Mouse (Mus musculus) kidney, postnatal 4 days (tissue): ENCODE results near the gene Muc3.
A peak's percentile ranks its signal among the peaks of the same experiment; 100 is the strongest.
"Not testable (repeated sequence)": the region's sequence is repeated elsewhere in the genome, so short reads cannot be mapped to it uniquely, and the experiment has no call there.

ENCODE experiments used
- DNase-seq, 2 experiments: peaks; one replicate each; pipeline ENCODE4 v3.0.0; 2021; ENCODE audit warnings: mixed read lengths in 2 of 2

Gene Muc3

GRCm38 (mm10) chr5:137149272-137149882, at the start of gene Muc3:
Gene Muc3, minus strand, starts transcription at chr5:137149322.
- DNase-seq: not testable (repeated sequence)

GRCm38 (mm10) chr5:137194488-137195120, 45.5 kb upstream of the Muc3 start:
- DNase-seq: no peak

- DNase-seq: no peak
These were observed 44.3 kb upstream of the Muc3 start for GRCm38 (mm10) chr5:137193279-137193952.

- peak; percentile 16 to 31 for DNase-seq
These were observed 40.2 kb upstream of the Muc3 start for GRCm38 (mm10) chr5:137189326-137189725.

GRCm38 (mm10) chr5:137185362-137185761, 36.2 kb upstream of the Muc3 start:
- no peak for DNase-seq

GRCm38 (mm10) chr5:137179646-137180374, 30.7 kb upstream of the Muc3 start:
- no peak for DNase-seq

DNA sequence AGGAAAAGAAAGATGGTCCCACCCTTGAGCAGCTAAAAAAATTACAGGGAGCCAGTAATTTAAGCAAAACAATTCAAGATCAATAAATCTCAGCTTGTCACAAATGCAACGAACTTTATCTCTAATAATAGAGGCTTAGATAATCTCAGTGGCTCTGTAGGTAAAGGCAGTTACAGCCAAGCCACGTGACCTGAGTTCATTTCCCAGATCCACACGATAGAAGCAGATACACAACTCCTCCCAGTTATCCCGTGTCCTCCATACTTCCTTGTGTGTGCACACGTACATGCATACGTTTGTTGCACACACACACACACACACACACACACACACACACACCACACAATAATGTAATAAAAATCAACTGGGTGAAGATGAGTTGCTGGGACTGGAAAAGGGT, 24.8 kb upstream of the Muc3 start:
- no peak for DNase-seq

DNA sequence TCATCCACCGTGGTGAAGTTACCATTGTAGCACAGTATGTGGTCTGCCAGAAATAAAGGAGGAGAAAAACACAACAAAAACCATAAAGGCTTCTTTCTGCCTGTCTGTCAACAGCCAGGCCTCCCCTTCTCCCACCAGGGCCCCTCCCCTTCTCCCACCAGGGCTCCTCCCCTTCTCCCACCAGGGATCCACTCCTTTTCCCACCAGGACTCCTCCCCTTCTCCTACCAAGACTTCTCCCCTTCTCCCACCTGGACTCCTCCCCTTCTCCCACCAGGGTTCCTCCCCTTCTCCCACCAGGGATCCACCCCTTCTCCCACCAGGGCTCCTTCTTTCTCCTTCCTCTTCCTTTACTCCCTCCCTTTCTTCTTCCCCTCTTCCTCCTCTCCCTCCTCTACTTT, 23.5 kb upstream of the Muc3 start:
- no peak for DNase-seq

GRCm38 (mm10) chr5:137171478-137171877, 22.4 kb upstream of the Muc3 start:
- DNase-seq: peak in 1 of 2 experiments; percentile 16

- DNase-seq: peak in 1 of 2 experiments; percentile 19
These were observed 21.8 kb upstream of the Muc3 start for GRCm38 (mm10) chr5:137170836-137171380.

DNA sequence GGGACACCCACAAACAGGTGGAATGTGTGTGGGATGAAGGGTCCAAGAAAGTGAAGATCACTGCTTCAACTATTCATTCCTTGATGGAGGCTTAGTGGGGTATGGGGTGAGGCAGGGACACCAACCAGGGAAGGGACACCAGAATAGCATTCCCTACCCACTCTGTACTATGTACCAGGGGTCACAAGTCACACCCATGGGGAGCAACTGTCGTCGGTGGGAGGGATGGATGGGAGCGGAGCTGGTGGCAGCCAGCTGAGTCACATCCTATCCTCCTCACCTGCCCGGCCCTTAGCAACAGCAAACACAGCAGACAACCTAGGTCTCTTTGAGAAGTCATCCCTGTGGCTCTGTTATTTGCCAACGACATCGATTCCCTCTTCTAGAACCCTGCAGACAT, 18.4 kb upstream of the Muc3 start:
- no peak for DNase-seq

- no peak for DNase-seq
These were observed 16.9 kb upstream of the Muc3 start for GRCm38 (mm10) chr5:137166012-137166411.

- DNase-seq: no peak
These were observed 12.7 kb upstream of the Muc3 start for GRCm38 (mm10) chr5:137161853-137162252.

DNA sequence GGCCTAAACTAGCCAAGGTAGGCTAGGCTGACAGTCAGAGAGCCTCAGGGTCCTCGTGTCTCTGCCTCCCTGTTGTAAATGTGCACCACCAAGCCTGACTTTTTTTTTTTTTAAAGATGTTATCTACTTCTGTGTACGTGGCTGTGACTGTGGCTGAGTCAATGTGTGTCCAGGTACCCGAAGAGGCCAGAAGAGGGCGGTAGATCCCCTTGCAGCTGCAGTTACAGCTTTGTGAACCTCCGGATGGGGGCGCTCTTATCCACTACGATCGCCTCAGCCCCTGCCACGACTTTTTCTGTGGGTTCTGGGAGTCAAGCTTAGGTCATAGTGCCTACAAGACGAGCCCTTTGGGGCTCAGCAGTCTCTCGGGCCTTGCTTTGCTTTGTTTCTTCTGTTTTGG, 10.3 kb upstream of the Muc3 start:
- DNase-seq: peak; percentile 69 to 71

DNA sequence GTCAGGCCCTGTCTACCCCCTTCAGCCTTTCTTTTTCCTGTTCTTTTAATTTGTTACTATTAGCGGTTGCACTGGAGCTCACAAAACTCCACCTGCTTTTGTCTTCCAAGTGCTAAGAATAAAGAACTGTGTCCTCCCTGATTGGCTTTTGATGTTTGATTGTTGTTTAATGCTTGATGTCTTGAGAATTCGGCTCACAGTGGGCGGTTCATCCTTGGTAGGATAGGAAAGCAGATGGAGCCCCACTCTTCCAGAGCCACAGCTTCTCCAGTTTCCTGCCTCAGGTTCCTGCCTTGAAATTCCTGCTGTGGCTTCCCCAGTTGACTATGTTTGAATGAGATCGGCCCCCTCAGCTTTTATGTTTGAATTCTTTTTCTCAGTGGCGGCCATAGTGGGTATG, 4.2 kb upstream of the Muc3 start:
- DNase-seq: no peak

- no peak for DNase-seq
These were observed 3.5 kb upstream of the Muc3 start for GRCm38 (mm10) chr5:137152623-137153022.

- no peak for DNase-seq
These were observed 8.3 kb downstream of the Muc3 start for GRCm38 (mm10) chr5:137140836-137141235.

- DNase-seq: no peak
These were observed 10.1 kb downstream of the Muc3 start for GRCm38 (mm10) chr5:137138977-137139376.

- peak; percentile 85 to 86 for DNase-seq
These were observed 14.2 kb downstream of the Muc3 start for GRCm38 (mm10) chr5:137134959-137135358.

- peak; percentile 62 to 71 for DNase-seq
These were observed 17.6 kb downstream of the Muc3 start for GRCm38 (mm10) chr5:137131490-137131889.

DNA sequence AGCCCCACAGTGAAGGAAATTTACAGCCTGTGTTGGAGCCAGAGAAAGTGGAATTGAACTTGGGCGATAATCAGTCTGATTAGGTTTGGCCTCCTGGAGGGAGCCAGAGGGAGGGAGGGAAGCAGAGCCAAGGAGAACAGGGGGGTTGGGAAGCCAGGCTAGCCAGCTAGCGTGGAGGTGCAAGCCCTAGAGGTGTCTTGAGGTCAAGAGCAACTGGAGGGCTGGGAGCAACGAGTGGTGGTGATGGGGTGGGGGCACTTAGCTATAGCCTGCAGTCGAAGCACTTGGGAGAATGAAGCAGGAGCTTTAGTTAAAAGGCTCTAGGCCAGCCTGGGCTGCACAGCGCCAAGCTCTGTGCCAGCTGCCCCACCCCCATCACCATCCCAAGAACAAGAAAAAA, 19.8 kb downstream of the Muc3 start:
- DNase-seq: peak in 1 of 2 experiments; percentile 49

GRCm38 (mm10) chr5:137123516-137123915, 25.6 kb downstream of the Muc3 start:
- no peak for DNase-seq

DNA sequence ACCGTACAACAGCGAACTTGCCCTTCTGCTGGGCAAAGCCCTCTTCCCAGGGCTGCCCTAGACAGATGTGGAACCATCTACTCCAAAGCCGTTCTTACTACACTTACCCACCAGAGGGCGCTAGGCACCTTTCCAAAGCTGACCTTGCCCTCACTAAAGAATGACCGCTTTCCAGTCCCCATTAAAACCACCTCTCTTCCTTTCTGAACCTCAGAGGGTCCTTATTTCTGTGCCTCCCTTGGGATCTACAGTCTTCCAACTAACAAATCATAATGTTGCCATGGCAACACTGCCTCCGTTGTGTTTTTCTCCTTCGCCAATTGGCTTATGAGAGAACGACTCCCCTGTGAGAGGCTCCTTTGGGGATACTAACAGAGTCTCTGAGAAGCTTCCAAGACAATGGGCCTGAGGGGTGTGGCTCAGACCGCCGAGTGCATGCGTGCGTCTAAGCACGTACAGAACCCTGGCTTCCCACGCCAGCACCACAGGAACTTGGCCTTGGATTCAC, 26.4 kb downstream of the Muc3 start:
- DNase-seq: peak; percentile 84 to 88
